Mouse (Mus musculus) cerebellum, adult (tissue): ENCODE data around the gene 1110032F04Rik.

Experiments used
- ATAC-seq: cut with Nextera tagmentation; 2 replicates; pipeline ENCODE4 v1.9.2; 2017; ENCODE audit warnings: mild to moderate bottlenecking, moderate library complexity, mixed read lengths; ENCODE audit not compliant: insufficient number of reproducible peaks, low FRiP score, low TSS enrichment

Gene 1110032F04Rik

DNA sequence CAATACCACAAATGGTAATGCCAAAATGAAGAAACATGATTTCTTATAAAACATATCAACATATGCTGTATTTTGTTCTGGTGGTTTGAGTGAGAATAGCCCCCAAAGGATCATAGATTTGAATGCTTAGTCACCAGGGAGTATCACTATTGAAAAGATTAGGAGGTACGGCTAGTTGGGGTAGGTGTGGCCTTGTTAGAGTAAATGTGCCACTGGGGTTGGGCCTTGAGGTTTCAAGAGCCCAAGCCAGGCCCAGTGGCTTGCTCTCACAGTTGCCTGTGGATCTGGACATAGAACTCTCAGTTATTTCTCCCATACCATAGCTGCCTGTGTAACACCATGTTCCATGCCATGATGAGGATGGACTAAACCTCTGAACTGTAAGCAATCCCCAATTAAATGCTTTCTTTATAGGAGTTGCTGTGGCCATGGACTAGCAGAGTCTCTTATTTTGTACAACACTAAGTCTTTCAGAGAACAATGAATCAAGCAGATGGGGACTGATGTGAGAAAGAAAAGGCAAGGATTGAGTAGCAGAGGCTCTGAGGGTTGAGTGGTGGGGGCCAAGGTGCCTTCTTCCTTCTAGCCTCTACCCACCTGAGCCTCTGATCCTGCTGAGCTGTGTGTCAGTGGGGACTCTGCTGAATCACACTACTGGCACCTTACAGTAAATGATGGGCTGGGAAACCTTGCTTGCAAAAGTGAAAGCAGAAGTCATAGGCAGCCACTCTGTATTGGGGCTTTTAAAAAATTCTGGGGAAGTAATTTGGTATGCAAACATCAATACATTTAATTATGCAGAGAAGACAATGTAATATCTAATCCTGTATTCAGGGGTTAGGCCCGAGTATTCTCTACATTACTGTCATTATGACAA is 35.8 kb downstream of the 1110032F04Rik start:
- ATAC-seq = no peak

- ATAC-seq = no peak
These were observed 38.1 kb downstream of the 1110032F04Rik start for GRCm38 (mm10) chr3:68907509-68907908.
